Mouse (Mus musculus) cerebellum, adult 9-10 months (tissue): ENCODE results near the gene Defb35.
A peak's percentile ranks its signal among the peaks of the same experiment; 100 is the strongest.
"Not testable (repeated sequence)": the region's sequence is repeated elsewhere in the genome, so short reads cannot be mapped to it uniquely, and the experiment has no call there.

Experiments used
- DNase-seq: peaks from one replicate; pipeline ENCODE4 v3.0.0; 2022

Defb35 gene

DNA sequence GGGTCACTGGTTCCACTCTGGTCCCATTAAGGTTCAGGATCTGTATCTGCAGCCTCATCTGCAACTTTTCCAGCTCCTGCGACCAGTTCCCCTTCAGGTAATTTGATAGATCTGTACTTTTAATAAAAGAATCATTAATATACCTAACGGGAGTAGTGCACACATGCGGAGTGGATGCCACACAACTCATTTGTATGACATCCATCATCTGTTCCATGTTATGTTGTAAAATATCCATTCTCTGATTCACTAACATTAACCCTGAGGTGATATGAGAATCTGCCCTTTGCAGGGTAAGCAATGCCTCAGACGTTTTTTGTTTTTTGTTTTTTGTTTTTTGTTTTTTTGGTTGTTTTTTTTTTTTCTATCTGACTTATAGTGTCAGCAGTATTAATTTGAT lies at the start of gene Defb35:
Gene Defb35, plus strand, starts transcription at position 301 of the 400 bp plus-strand sequence.
- DNase-seq: not testable (repeated sequence)

- not testable (repeated sequence) for DNase-seq
Observed at GRCm38 (mm10) chr8:21906290-21906689, 31.9 kb upstream of the Defb35 start, which contains the start of gene Defb11. Gene Defb11 (minus strand): TSS chr8:21906412.

DNA sequence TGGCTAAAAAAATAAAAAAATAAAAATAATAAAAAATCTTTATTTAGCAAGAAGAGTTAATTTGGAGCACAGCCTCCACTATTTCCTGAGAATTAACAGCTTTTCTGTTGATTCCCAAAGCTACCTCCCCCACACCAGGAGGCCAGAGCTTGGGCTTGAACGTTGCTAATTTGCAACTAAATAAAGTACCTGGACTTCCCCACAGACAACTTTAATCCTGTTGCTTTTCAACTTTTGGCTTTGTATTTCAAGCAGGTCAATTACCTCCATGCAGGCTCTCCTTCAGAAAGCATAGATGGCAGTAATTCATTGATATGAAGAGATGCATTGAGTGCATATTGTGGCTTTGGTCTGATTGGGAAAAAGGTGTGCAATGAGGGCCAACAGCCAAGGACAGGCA lies 26.2 kb upstream of the Defb35 start:
- no peak for DNase-seq

DNA sequence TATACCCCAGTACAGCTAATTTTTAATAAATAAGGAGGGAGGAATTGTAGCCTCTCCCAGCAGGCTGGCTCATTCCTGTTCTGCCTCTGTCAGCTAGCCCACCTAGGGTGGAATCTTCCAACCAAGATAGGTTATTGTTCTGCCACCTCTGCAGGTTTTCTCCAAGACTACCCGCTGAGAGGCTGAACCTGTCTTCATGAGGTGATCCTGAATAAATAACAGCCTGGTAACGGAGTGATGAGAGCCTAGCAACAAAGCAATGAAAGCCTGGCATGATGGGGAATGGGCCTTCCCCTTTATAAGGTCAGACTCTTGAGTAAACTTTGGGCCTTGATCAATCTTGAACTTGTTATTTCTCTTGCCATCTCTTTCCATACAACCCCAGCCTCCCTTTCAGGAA lies 25.6 kb upstream of the Defb35 start:
- no peak for DNase-seq

- DNase-seq: no peak
Observed at GRCm38 (mm10) chr8:21915625-21916024, 22.5 kb upstream of the Defb35 start.

DNA sequence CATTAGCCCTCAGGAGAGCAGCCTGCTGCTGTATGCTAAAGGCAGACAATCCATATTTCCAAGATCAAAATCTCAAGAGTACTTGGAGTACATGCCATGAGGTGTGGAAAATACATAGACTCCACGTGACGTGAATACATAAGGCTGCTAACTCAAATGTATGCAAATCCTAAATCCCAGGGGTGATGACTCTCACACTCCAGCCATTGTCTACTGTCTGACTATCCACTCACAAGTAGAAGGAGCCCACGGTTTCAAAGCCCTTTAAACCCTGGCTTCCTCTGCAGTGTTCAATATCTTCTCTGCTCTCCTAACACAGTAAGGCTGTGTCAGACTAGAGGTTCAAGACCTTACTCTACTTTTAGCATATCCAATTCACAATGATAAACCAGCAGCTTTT lies 7.4 kb upstream of the Defb35 start:
- not testable (repeated sequence) for DNase-seq

DNA sequence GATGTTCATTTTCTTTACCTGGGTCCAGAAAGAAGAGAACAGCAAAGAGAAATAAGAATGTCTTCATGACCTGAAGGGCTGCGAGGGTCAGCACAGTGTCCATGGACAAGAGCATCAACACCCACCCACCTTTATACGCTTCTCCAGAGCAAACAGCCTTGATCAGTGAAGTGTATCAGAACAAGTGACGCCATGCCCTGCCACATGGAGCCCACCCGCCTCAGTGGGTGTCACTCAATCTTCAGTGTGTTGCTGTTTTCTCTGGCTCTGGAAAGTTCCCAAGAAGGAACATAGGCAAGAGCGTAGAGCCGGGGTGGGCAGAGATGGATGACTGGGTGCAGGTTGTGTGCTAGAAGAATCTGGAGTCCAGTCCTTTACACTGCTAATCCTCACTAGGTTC lies 5.5 kb upstream of the Defb35 start, which contains the start of gene Defb15:
Gene Defb15, minus strand, starts transcription at position 101 of the 400 bp plus-strand sequence.
- DNase-seq: no peak

GRCm38 (mm10) chr8:21946462-21946861 lies 8.3 kb downstream of the Defb35 start, which contains the start of gene Defb13:
Gene Defb13 (plus strand): TSS chr8:21946762.
- DNase-seq: no peak

DNA sequence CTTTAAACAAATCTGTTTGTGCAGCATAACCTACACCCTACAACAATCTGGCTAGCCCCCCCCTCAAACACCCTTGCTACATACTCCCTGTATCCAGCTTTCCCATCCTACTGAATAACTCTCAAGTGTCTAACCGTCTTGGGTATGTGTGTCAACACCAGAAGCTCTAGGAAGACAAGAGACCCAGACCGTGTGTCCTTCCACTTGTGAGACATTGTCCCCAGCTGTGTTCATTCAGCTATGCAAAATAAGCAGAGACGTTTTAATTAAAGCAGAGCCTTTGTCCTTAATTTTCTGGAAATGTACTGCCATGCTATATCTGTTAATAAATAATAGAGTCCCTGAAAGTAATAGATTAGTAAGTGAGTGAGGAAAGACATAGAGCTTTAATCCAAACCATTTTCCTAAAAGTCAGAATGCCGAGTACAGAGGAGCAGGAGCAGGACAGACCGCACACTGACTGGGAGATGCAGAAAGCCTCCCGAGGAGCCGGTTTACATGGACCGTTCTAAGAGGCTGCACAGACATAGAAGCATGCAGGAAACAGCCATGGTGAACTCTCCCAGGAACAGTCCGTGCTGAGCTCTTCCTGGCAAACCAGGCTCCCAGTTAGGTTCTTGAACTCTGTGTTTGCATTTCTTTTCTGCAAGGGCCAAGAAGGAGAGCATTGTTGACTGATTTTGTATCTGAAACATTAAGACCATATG lies 9.3 kb downstream of the Defb35 start:
- DNase-seq: no peak

DNA sequence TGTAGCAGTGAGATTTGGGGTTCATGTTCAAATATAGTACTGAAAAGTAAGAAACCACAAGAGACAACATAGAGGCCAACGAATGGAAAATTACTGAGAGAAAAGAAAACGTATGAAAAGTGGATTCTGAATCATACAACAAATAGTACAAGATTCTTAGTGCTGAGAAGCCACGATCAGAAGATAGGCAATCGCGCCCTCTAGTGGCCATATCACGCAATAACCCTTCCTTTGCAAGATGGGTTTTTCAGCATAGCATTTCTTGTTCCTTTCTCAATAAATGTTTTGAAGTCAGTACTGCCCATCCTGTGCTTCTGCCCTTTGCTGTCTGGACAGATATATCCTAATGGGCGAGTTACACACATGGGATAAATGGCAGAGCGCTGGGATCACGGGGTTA lies 17.2 kb downstream of the Defb35 start:
- peak; percentile 27 for DNase-seq

DNA sequence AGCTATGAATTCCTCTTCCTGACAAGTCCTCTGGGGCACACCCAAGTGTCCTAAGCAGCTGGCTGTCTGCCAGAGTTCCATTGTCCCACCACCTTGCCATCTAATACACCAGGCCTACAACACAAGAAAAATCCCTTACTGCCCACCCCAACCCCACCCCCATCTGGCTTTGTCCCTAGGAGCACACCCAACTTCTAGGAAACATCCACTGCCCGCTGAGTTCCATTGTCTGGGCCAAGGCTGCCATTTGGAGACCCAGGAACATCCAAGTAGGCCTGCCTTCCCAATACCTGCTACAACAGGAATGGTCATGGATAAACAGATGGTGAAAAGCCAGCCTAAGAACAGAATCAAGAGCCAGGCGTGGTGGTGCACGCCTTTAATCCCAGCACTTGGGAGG lies 18.2 kb downstream of the Defb35 start:
- no peak for DNase-seq

GRCm38 (mm10) chr8:21958414-21958813 lies 20.3 kb downstream of the Defb35 start, which contains the start of gene Fam90a1a:
Gene Fam90a1a (plus strand): TSS chr8:21958714.
- DNase-seq: no peak

DNA sequence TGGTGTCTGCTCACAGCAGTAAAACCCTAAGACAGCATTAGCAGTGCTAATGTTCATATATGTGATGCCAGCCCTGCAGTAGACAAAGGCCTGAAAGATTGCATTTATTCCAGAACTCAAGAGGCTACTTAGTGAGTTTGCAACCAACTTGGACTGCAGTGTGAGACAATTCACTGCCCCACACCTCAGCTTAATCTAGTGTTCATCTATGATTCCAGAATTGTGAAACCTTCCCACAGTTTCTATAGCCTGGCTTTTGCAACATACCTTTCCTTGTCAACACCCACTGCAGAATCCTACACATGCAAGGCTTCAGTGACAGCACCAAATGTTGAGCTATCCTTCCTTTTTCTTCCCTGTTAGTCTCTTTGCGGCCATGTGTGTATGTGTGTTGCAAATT lies 28.5 kb downstream of the Defb35 start:
- DNase-seq: no peak

DNA sequence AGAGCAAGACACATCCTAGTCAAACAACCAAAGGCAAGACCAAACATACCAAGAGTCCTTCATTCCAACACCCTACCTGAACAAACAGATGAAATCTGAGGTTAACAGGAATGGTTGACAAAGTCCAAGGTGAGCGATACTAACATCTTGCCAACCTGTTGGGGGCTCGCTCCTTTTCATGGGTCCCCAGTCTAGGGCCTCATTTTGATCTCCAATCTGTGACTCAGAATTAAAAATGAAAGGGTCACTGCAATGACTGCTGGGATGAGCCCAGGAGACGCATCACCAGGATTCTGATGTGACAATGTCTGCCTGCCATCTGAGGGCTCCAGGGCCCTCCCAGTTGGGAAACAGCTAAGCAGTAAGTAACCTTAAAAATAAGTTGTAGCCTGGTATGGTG lies 31.3 kb downstream of the Defb35 start, which contains the start of gene Ccdc70:
Gene Ccdc70, plus strand, starts transcription at position 301 of the 400 bp plus-strand sequence.
- DNase-seq: no peak

DNA sequence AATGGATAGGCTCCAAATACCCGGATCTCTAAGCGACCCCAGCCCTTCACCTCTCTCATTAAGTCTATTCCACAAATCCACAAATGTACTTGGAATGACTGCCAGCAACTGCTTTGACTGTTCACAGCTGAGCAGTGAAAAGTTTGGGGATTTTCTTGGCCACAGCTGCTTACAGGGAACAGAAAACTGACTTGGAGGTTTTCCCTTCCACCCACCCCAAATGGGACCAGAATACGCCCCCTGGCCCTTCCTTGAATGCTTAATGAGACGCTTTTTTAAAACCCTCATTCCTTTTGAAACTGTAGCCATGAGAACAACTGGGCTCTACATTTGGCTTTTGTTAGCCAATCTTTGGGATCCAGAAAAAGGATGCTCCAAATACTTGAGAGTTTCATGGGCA lies 40.0 kb downstream of the Defb35 start:
- DNase-seq: peak; percentile 35

DNA sequence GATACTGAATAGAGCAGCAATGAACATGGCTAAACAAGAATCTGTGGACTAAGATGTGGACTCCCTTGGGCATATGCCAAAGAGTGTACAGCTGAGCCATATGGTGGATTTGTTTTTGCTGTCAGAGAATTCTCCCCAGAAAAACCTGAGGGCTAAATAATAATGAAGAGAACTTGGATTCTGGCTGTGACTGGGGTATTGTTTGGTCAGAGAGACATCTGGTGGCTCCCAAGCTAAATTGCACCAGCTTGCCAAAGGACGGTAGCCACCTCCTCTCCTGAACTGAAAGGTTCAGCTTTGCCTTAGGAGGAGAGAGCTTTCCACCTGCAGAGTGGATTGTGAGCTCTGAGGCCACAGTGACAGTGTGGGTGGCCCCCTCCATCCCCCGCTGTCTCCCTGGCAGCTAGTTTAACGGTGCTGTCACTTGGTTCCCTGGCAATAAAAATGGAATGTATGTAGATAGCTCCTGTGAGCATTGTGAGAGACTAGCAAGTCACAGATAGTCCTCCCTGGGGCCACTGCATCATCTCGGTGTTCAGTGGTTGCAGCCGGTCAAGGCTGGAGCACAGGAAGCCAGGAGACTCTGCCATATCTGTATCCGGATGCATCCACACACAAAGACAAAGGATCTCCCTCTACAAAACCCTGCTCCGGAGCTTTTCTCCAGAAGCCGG lies 43.6 kb downstream of the Defb35 start:
- DNase-seq: peak; percentile 40
